Mouse (Mus musculus): ENCODE data around the gene Casp9. TPM values are rescaled to one million over a fixed set of nuclear protein-coding genes. Genes with fewer than 3 reads are reported as not detected.

Casp9 gene
- polyA plus RNA-seq, 1 experiment from 2014 or later, result 25.5 TPM

DNA sequence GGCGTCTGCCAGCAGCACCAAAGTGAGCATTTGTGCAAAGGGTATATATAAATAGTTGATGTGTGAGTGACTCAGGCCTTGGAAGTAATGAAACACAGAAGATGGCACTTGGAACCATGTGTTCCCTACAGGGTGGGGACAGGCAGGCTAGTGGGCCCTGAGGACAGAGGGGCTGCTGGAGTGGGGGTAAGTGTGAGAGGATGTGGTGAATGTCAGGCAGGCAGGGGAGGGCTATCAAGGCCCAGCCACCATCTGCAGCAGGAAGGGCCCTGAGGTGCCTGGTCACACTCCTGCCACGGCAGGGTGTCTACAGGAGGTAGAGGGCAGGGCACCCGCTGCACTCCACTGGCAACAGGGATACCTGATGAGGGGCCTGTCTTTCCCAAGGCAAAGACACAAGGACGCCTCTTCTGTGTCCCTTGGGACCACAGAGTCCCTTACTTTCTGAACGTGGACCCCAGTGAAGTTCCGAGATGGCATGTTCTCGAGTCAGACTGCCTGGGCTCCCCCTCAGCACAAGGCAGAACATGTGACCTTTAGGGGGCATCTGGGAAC lies 70.4 kb downstream of the Casp9 start:
- Histone ChIP-seq H3K27ac (no peak overlapping the region), H3K4me1 (replicated peaks) (peaks cover 19% of the 10 kb centered on the region), H3K4me3 (no peak overlapping the region), H3K9me3 (no peaks in the 10 kb centered on the region), H3K27me3 (ENCODE audit: insufficient read depth, poor library complexity, severe bottlenecking) (0 out of 2 replicates have a peak, but pooled peaks cover 3% of the 10 kb centered on the region), H3K36me3 (peaks cover 40% of the 10 kb centered on the region)
- DNase-seq (ENCODE audit: low spot score), result no peak
- WGBS, result 86% methylated on average over 7 of the region's 7 CpGs

DNA sequence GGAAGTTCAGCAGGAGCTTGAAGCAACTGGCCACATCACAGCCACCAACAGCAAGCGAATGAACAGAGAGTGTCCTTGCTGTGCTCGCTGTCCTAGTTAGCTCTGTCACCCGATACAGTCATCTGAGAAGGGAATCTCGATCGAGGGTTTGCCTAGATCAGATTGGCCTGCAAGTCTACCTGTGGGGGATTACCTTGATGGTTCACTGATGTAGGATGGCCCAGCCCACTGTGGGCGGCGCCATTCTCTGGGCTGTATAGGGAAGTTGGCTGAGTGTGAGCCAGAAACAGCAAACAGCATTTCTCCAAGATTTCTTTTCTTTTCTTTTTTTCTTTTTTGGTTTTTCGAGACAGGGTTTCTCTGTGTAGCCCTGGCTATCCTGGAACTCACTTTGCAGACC lies 71.1 kb downstream of the Casp9 start:
- WGBS, result 92% methylated on average over 8 of the region's 8 CpGs

DNA sequence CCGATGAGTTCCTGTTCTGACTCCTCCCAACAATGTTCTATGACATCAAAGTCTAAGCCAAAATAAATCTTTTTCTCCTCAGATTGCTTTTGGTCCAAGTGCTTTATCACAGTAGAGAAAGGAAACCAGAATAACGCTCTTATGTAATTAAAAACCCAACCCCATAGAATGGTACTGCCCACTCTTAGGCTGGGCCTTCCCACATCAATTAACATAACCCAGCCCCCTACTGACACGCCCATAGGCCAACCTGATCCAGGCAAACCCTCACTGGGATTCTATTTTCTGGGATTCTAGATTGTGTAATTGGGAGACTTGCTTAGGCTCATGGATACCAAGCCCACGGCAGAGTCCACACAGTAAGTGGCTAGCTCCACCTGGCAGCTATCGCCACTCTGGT lies 71.6 kb downstream of the Casp9 start:
- Histone ChIP-seq H3K36me3 (peaks cover 28% of the 10 kb centered on the region), H3K9me3 (no peaks in the 10 kb centered on the region), H3K4me1 (replicated peaks) (peaks cover 25% of the 10 kb centered on the region), H3K4me3 (no peak overlapping the region), H3K27me3 (ENCODE audit: insufficient read depth, poor library complexity, severe bottlenecking) (0 out of 2 replicates have a peak, but pooled peaks cover 3% of the 10 kb centered on the region), H3K27ac (no peak overlapping the region)
- WGBS, result 92% methylated on average over 5 of the region's 5 CpGs
- DNase-seq (ENCODE audit: low spot score), result no peak

More for the DNA sequence above, 71.1 kb downstream of the Casp9 start:
- H3K27ac ChIP-seq, result no peak overlapping the region
- no peak overlapping the region for H3K4me3 ChIP-seq
- peaks cover 20% of the 10 kb centered on the region for H3K4me1 ChIP-seq (replicated peaks)
- H3K27me3 ChIP-seq (ENCODE audit: insufficient read depth, poor library complexity, severe bottlenecking), result 0 out of 2 replicates have a peak, but pooled peaks cover 3% of the 10 kb centered on the region
- no peaks in the 10 kb centered on the region for H3K9me3 ChIP-seq
- H3K36me3 ChIP-seq, result peaks cover 33% of the 10 kb centered on the region
- no peak for DNase-seq (ENCODE audit: low spot score)

Other genes starting within 250 kb of the Casp9 start
- gene Fblim1, start 187.5 kb upstream of the Casp9 start, polyA plus RNA-seq (2016; fragmentation: Nextera tagmentation; extraction: Ambion mirVana), result 33.7 and 34.4 TPM in 2 replicates
- gene Tmem82, start 175.0 kb upstream of the Casp9 start, polyA plus RNA-seq (2016; fragmentation: Nextera tagmentation; extraction: Ambion mirVana), result 1.2 and 1.5 TPM in 2 replicates
- gene Slc25a34, start 169.8 kb upstream of the Casp9 start, polyA plus RNA-seq (2016; fragmentation: Nextera tagmentation; extraction: Ambion mirVana), result 0.10 TPM in 1 of 2 replicates, not detected in the other
- 5.0 and 5.4 TPM in 2 replicates for gene Plekhm2, start 128.7 kb upstream of the Casp9 start, polyA plus RNA-seq (2016; fragmentation: Nextera tagmentation; extraction: Ambion mirVana)
- gene Rsc1a1, start 108.0 kb upstream of the Casp9 start, polyA plus RNA-seq (2016; fragmentation: Nextera tagmentation; extraction: Ambion mirVana), result 2.9 TPM in 1 of 2 replicates, not detected in the other
- 20.8 and 28.4 TPM in 2 replicates for gene Ddi2, start 70.2 kb upstream of the Casp9 start, polyA plus RNA-seq (2016; fragmentation: Nextera tagmentation; extraction: Ambion mirVana)
- not detected in 2 replicates for gene Agmat, start 46.9 kb upstream of the Casp9 start, polyA plus RNA-seq (2016; fragmentation: Nextera tagmentation; extraction: Ambion mirVana)
- gene Dnajc16, start 2.7 kb upstream of the Casp9 start, polyA plus RNA-seq (2016; fragmentation: Nextera tagmentation; extraction: Ambion mirVana), result 4.5 and 5.5 TPM in 2 replicates
- gene Cela2a, start 32.5 kb downstream of the Casp9 start, polyA plus RNA-seq (2016; fragmentation: Nextera tagmentation; extraction: Ambion mirVana), result not detected in 2 replicates
- not detected in 2 replicates for gene Ctrc, start 52.7 kb downstream of the Casp9 start, polyA plus RNA-seq (2016; fragmentation: Nextera tagmentation; extraction: Ambion mirVana)
- gene Efhd2, start 81.3 kb downstream of the Casp9 start, polyA plus RNA-seq (2016; fragmentation: Nextera tagmentation; extraction: Ambion mirVana), result 51.4 and 61.3 TPM in 2 replicates
- gene Fhad1, start 221.5 kb downstream of the Casp9 start, polyA plus RNA-seq (2016; fragmentation: Nextera tagmentation; extraction: Ambion mirVana), result 2.3 and 4.1 TPM in 2 replicates